Mouse (Mus musculus) stomach, postnatal 0 days (tissue): ENCODE measurements at regions not wholly inside any gene's neighbourhood (a gene's known extent, or its start where the extent isn't known, plus 50 kb on each side); places are given as distances from the start of the nearest gene placed in this dataset.

Experiments
- CTCF ChIP-seq: IDR thresholded peaks from 2 replicates; pipeline ENCODE4 v1.5.1; 2016; ENCODE audit warnings: antibody characterized with exemption, low read depth, mild to moderate bottlenecking, moderate library complexity
- EP300 ChIP-seq: optimal IDR thresholded peaks from 2 replicates; pipeline ENCODE3; 2016; ENCODE audit warnings: antibody characterized with exemption

- TF ChIP-seq CTCF (no peak), EP300 (no peak)
Observed at GRCm38 (mm10) chr17:79536549-79536948, 75.1 kb upstream of the Rmdn2 start.
